Mouse (Mus musculus): ENCODE results near the gene Pja2.
A peak's percentile ranks its signal among the peaks of the same experiment; 100 is the strongest.
"Not testable (repeated sequence)": the region's sequence is repeated elsewhere in the genome, so short reads cannot be mapped to it uniquely, and the experiment has no call there.

Pja2 gene

GRCm38 (mm10) chr17:64331898-64332769 is at the start of gene Pja2:
Gene Pja2, minus strand, starts transcription at chr17:64331916.
- peak; percentile 100 for DNase-seq

DNA sequence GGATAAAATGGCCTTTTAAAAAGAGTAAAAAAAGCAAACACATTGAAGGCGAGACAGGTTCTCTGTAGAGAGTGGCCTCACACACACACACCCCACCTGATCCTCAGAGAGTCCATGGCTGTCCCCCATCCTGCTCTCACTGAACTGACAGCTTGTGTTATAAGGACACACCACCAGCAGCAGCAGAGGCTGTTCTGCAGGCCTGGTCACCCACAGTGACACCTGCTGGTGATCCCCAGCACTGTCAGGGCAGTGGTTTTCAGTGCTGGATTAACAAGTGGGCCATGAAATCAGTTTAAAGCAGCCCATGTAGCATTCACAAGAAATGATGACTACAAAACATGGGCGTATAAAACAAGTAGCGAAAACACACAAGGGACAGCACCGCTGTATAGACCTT is 43.6 kb upstream of the Pja2 start:
- peak; percentile 81 for DNase-seq

DNA sequence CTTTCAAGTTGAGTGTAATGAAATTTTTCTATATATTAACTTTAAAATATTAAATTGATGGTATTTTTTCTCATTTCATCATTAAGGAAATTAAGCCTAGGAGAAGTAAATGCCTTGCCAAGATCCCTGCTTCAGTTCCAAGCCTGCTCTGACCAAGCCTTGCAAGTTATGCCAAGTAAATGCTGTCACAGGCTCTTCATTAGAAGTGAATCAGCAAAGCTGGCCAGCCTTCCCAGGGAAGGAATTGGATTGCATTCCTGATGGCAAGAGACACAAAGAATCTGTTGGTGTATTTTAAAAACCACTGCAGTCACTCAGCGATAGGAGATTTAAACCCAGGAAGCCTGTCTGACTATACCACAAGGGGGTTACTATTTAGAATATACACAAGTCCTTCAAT is 32.0 kb upstream of the Pja2 start:
- peak; percentile 47 for DNase-seq

- DNase-seq: no peak
Measured at GRCm38 (mm10) chr17:64362570-64362969, 30.9 kb upstream of the Pja2 start.

DNA sequence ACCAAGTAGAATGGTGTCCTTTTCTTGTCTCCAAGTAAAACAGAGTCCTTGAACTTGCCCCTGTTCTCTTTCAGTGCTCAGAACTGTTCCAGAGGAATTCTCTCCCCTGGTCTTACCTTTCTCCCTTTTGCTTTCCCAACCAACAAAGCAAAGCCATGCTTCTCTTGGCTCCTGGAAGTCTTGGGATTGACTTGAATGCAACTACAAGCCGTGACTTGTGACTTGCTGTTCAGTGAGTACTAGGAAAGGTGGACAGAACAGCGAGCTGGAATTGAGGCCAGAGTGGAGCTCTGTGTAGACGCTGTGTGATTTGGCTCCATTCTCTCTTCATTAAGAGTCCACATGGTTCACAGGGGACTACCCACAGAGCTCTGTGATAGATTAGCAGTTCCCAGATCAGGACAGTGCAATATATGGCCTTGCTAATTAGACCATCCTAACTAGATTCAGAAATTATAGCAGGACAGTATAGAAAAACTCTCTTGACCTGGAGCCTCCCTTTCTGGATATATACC is 30.3 kb upstream of the Pja2 start:
- DNase-seq: peak; percentile 34

- no peak for DNase-seq
Measured at GRCm38 (mm10) chr17:64353940-64354339, 22.2 kb upstream of the Pja2 start.

GRCm38 (mm10) chr17:64346135-64346534 is 14.4 kb upstream of the Pja2 start:
- no peak for DNase-seq

DNA sequence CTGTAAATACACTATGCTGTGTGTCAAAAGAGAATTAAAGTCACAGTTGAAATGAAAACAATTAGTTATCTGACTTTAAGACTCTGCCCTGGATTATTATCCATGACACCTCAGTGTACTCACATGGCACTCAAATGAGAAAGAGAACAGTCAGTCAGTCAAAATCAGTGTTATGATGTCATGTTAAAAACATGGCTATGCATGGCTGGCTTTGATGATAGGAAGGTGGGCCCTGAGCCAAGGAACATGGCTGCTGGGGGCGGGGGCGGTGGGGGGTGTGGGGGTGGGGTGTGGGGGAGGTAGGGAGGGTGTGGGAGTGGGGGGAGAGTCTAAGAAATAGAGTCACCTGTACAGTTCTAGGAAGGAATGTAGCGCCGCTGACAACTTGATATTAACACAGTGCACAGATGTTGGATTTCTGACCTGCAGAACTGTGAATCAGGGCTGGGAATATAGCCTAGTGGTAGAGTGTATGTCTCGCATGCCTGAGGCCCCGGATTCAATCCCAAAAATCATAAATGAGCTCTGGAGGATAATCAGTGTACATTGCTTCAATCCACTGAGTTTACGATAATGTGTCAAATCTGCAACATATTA is 13.0 kb upstream of the Pja2 start:
- DNase-seq: no peak

GRCm38 (mm10) chr17:64341698-64342097 is 10.0 kb upstream of the Pja2 start:
- DNase-seq: no peak

GRCm38 (mm10) chr17:64339752-64340151 is 8.0 kb upstream of the Pja2 start:
- DNase-seq: no peak

GRCm38 (mm10) chr17:64337220-64337619 is 5.5 kb upstream of the Pja2 start:
- no peak for DNase-seq

GRCm38 (mm10) chr17:64333956-64334355 is 2.2 kb upstream of the Pja2 start:
- DNase-seq: no peak

GRCm38 (mm10) chr17:64332770-64333096 is 1.0 kb upstream of the Pja2 start:
- no peak for DNase-seq

- peak; percentile 72 for DNase-seq
Measured at GRCm38 (mm10) chr17:64331291-64331897, 322 bp downstream of the Pja2 start.

DNA sequence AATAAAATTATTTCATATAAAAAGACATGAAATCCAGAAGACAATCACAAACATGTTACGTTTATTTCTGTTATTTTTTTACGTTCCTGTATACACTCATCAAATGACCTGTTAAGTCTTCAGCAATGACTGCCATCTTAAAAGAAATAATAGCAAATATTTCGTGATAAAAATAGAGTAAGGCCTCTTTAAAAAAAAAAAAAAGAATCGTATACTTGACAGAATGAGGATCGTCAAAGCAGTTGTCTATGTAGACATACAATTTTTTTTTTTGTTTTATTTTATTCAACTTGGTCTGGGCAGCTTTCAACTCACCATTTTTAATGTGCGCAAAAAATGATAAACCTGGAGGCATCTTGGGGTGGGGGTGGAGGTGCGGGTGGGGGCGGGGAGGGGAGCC is 831 bp downstream of the Pja2 start:
- no peak for DNase-seq

DNA sequence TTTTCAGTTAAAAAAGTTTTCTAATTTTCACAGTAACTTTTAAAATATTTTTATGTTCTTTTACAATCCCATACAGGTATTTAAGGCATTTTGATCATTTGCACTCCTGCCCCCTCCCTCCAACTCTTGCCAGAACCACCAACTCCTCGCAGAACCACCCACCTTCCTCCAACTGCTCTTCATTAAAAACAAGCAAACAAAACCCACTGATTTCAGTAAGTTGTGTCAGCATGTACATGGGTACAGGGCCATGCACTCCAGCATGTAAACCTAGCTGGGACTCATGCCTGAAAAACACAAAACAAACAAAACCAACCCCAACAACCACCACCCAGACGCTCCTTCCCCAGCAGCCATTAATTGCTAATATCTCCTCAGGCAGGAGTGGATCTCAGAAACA is 7.2 kb downstream of the Pja2 start:
- DNase-seq: no peak

DNA sequence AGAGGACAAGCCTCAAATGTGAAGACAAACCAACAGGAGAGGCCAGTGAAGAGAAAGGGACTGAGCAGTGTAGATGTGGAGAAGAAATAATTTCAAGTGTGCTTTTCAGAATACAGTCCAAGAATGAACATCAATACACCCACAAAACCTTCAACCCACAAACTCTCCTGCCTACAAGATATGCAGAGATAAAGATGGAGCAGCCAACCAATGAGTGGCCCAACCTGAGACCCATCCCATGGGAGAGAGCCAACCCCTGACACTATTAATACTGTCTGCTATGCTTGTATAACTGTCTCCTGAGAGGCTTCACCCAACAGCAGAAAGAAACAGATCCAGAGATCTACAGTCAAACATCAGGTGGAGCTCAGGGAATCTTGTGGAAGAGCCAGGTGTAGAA is 16.3 kb downstream of the Pja2 start:
- no peak for DNase-seq

DNA sequence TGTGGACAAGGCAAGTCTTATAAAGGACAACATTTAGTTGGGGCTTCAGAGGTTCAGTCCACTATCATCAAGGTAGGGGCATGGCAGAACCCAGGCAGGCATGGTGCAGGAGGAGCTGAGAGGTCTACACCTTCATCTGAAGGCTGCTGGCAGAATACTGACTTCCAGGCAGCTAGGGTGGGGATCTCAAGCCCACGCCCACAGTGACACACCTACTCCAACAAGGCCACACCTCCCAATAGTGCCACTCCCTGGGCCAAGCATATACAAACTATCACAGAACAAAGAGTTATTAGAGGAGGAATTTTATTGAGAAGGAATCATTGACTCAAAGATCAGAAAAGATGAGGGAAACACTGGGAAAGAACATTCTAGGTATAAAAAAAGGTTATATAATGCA is 17.2 kb downstream of the Pja2 start:
- DNase-seq: not testable (repeated sequence)

- DNase-seq: no peak
Measured at GRCm38 (mm10) chr17:64297628-64298027, 34.1 kb downstream of the Pja2 start.

DNA sequence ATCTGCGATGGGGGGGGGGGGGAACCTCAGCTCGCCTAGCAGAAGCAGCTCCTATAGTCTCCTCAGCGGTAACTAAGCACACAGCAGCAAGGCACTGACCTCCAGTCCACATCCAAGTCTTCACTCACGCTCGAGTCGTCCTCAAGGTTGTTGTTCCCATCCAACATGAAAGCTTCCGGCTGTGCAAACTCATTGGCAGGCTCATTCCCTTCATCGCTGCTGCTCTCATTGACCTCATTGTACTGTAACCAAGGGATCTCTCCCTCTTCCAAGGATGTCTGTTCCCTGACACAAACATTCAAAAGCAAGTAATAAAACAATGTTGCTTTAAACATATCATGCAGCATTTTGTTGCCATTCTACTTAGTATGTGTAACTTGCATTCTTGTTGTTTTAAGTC is 39.0 kb downstream of the Pja2 start:
- DNase-seq: no peak

DNA sequence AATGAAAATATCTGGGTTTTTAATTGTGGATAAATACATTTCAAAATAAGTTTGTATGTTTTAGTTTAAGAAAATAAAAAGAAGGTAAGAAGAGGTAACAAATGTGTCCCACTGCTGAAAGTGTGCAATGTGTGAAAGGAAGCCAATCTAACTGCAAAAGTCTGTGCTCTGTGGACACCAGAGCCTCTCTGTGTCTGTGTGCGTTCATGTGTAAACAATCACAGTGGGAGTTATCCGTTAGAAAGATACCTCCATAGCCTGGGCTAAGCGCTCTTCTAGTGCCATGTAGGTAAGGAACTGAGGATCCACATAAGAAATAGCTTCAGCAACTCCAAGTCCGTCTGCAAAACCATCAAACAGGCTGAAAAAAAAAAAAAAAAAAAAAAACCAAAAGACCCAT is 42.0 kb downstream of the Pja2 start:
- peak; percentile 50 for DNase-seq

- peak; percentile 59 for DNase-seq
Measured at GRCm38 (mm10) chr17:64288000-64288399, 43.7 kb downstream of the Pja2 start.

DNA sequence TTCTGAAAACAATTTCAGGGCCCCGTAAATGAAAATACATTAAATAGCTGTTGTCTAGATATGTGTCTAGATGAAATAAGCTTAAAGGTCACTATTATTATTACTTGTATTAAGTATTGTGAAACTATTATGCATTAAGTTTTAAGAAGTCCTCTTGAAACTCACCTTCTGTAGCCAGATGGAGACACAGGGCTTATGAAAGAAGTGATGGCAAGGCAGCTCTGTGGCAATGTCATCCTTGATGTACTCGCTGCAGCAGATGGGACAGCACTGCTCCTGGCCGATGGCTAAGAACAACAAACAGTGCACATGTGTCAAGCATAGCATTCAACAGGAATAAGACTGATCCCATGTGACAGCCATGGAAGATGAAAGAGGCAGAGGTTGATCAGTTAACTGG is 44.9 kb downstream of the Pja2 start:
- DNase-seq: no peak

DNA sequence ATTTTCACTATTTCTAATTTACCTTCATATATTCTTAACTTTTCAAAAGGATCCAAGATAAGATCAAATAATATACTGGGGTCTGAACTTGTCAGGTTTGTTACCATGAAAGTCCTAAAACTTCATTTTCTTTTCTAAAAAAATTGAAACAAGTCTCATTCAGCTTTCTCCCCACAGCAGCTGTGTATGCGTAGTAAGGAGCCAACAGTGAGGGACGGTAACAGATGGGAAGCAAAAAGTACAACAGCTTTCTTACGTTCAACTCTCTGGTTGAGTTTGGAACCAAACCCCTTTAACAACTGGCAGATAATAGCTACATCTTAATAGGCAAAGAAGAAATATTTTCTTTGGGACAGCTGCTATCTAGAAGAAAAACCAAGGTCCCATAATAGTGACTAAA is 50.3 kb downstream of the Pja2 start:
- not testable (repeated sequence) for DNase-seq

Measured in cerebellum, adult 9-10 months (tissue).